ENCODE assay signal across 22 mouse cellular contexts in the genomic region with DNA sequence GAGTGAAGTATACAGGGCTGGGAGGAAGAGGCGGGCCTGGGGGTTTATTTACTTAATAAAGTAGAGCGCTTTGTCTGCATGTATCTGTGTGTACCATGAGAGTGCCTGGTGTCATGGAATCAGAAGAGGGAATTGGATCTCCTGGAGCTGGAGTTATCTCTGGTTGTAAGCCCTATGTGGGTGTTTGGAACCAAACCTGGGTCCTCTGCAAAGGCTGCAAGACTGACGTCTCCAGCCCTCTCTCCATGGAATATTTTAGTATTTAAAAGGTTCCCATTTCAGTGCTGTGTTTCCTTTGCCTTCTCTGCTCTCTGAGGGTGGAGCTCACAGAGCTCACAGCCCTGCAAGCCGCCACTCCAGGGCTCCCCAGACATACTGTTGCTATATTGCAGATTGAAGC. TPM values are rescaled to one million over a fixed set of nuclear protein-coding genes. Genes with fewer than 3 reads are reported as not detected.
"Had no signal": no experiment of that assay in that cellular context is flagged by ENCODE, and none has a peak within 500 bp of the region (broad histone marks: within the 10 kb centered on the region; RNA-seq: fewer than 3 reads in every experiment).

No protein-coding gene starts in this region.

- H3K27ac ChIP-seq: liver, embryonic 13.5 days; liver, embryonic 15.5 days; lung, embryonic 15.5 days; macrophage; midbrain, embryonic 13.5 days; midbrain, embryonic 15.5 days; neural tube, embryonic 12.5 days; stomach, embryonic 15.5 days had no signal

- H3K4me1 ChIP-seq: liver, embryonic 13.5 days; liver, embryonic 15.5 days; lung, embryonic 15.5 days; midbrain, embryonic 13.5 days; midbrain, embryonic 15.5 days; neural tube, embryonic 12.5 days; stomach, embryonic 15.5 days had no signal

- H3K4me2 ChIP-seq: liver, embryonic 13.5 days; liver, embryonic 15.5 days; lung, embryonic 15.5 days; midbrain, embryonic 11.5 days; midbrain, embryonic 13.5 days; midbrain, embryonic 15.5 days; neural tube, embryonic 12.5 days; stomach, embryonic 15.5 days had no signal

- ATAC-seq: liver, postnatal 0 days; lung, postnatal 0 days; midbrain, embryonic 13.5 days; midbrain, embryonic 15.5 days had no signal

- DNase-seq: liver, embryonic 13.5 days; liver, postnatal 0 days; lung, adult 2 months; lung, postnatal 14 days; lung, postnatal 36 days; right cerebral cortex, postnatal 14 days; thymus, adult 2 months; thymus, postnatal 25 days had no signal

- H3K27me3 ChIP-seq: liver, embryonic 13.5 days; liver, embryonic 15.5 days; lung, embryonic 15.5 days; midbrain, embryonic 13.5 days; midbrain, embryonic 15.5 days; neural tube, embryonic 12.5 days; stomach, embryonic 15.5 days had no signal

- H3K9me3 ChIP-seq: liver, embryonic 13.5 days; liver, embryonic 15.5 days; lung, embryonic 15.5 days; megakaryocyte, embryonic 14.5 days; midbrain, embryonic 13.5 days; midbrain, embryonic 15.5 days; neural tube, embryonic 12.5 days; stomach, embryonic 15.5 days had no signal

- H3K9ac ChIP-seq: liver, embryonic 13.5 days; liver, embryonic 15.5 days; liver, postnatal 0 days; lung, embryonic 15.5 days; midbrain, embryonic 13.5 days; midbrain, embryonic 15.5 days; neural tube, embryonic 12.5 days; stomach, embryonic 15.5 days had no signal

- H3K4me3 ChIP-seq: liver, embryonic 13.5 days; liver, embryonic 15.5 days; lung, embryonic 15.5 days; megakaryocyte, embryonic 14.5 days; midbrain, embryonic 13.5 days; midbrain, embryonic 15.5 days; neural tube, embryonic 12.5 days; stomach, embryonic 15.5 days had no signal

RNA-seq across cellular contexts. Expression of a gene that starts 26.5 kb away (rescaled TPM):
- total RNA-seq: neutrophil, adult 5-6 weeks had no signal

RNA-seq across cellular contexts. Expression of a gene that starts 28.4 kb away (rescaled TPM):
- total RNA-seq: megakaryocyte progenitor cell, adult 5-6 weeks; monocyte, adult 5-6 weeks; neutrophil, adult 5-6 weeks had no signal
- polyA plus RNA-seq: liver, embryonic 15.5 days; liver, postnatal 0 days; lung, adult 2 months; lung, postnatal 0 days; macrophage; spleen, adult 2 months had no signal
